In genomic region chr13:52977757-52978156, GRCm38 (mm10) we compare ENCODE assay signal across 8 mouse cellular contexts. TPM values are rescaled to one million over a fixed set of nuclear protein-coding genes. Genes with fewer than 3 reads are reported as not detected.
A peak's percentile ranks its signal among the peaks of the same experiment; 100 is the strongest.
DNase-seq lines count a peak whose midpoint lies in the region; ATAC-seq lines count a peak whose summit lies in the region.

No protein-coding gene starts in this region.

- WGBS in heart, embryonic 14.5 days, result 18% methylated on average over 4 of the region's 4 CpGs
- 14% methylated on average over 4 of the region's 4 CpGs for WGBS in hindbrain, embryonic 13.5 days
- 22% methylated on average over 4 of the region's 4 CpGs for WGBS in midbrain, embryonic 10.5 days

- peak overlapping the region; percentile 69 to 98; a peak in 3 of 4 replicates for H3K4me3 ChIP-seq in heart, embryonic 14.5 days (ENCODE audit: control insufficient read depth in 1 of 2, insufficient read depth in 1 of 2, low read depth in 1 of 2, low read length in 2 of 2)
- peak overlapping the region; percentile 86 for H3K4me3 ChIP-seq in hindbrain, embryonic 13.5 days
- peak overlapping the region; percentile 83 for H3K4me3 ChIP-seq in midbrain, embryonic 10.5 days

- H3K27ac ChIP-seq in heart, embryonic 14.5 days (replicated peaks in 1 of 2; ENCODE audit: control insufficient read depth in 1 of 2, insufficient read depth in 1 of 2, low read depth in 2 of 2, low read length in 2 of 2), result peak overlapping the region in 1 of 2 experiments; percentile 98; a peak in 2 of 4 replicates
- peak overlapping the region; percentile 98 for H3K27ac ChIP-seq in hindbrain, embryonic 13.5 days
- no peak overlapping the region for H3K27ac ChIP-seq in midbrain, embryonic 10.5 days (replicated peaks)

- H3K27me3 ChIP-seq in heart, embryonic 14.5 days (ENCODE audit: control insufficient read depth, insufficient read depth, low read length), result no peaks in the 10 kb centered on the region
- no peaks in the 10 kb centered on the region for H3K27me3 ChIP-seq in hindbrain, embryonic 13.5 days
- H3K27me3 ChIP-seq in midbrain, embryonic 10.5 days (ENCODE audit: low read depth, poor library complexity, severe bottlenecking), result peaks cover 34% of the 10 kb centered on the region

- no peak for DNase-seq in heart, adult 8-10 months (ENCODE audit: low spot score)
- DNase-seq in adipocyte (ENCODE audit: low spot score), result peak; percentile 30
- DNase-seq in midbrain, embryonic 10.5 days (ENCODE audit: low spot score), result no peak
- DNase-seq in frontal cortex, adult 2 months (ENCODE audit: extremely low spot score in 1 of 2, low spot score in 1 of 2), result no peak
- no peak for DNase-seq in lung, postnatal 4 days

- H3K9me3 ChIP-seq in heart, embryonic 14.5 days (ENCODE audit: control insufficient read depth, low read length), result no peaks in the 10 kb centered on the region
- H3K9me3 ChIP-seq in hindbrain, embryonic 13.5 days, result no peaks in the 10 kb centered on the region
- H3K9me3 ChIP-seq in midbrain, embryonic 10.5 days (replicated peaks), result no peaks in the 10 kb centered on the region

- H3K4me2 ChIP-seq in heart, embryonic 14.5 days (ENCODE audit: low read length), result peak overlapping the region; percentile 99
- peak overlapping the region; percentile 94 for H3K4me2 ChIP-seq in hindbrain, embryonic 13.5 days

- no peak for ATAC-seq in heart, embryonic 14.5 days (ENCODE audit: insufficient number of reproducible peaks, insufficient read depth, low FRiP score, low read depth)
- ATAC-seq in hindbrain, embryonic 13.5 days (ENCODE audit: low FRiP score), result no peak
- no peak for ATAC-seq in granulocyte monocyte progenitor cell, adult 5-6 weeks (replicated peaks; ENCODE audit: poor library complexity, severe bottlenecking)

- H3K9ac ChIP-seq in heart, embryonic 14.5 days (ENCODE audit: low read length), result peak overlapping the region; percentile 97
- peak overlapping the region; percentile 98 for H3K9ac ChIP-seq in hindbrain, embryonic 13.5 days

- H3K4me1 ChIP-seq in heart, embryonic 14.5 days (ENCODE audit: control insufficient read depth in 2 of 2, insufficient read depth in 2 of 2, low read length in 2 of 2), result peaks cover 21 to 54% of the 10 kb centered on the region in 2 experiments
- H3K4me1 ChIP-seq in hindbrain, embryonic 13.5 days (replicated peaks), result peaks cover 52% of the 10 kb centered on the region
- H3K4me1 ChIP-seq in midbrain, embryonic 10.5 days, result peaks cover 61% of the 10 kb centered on the region

- no peaks in the 10 kb centered on the region for H3K36me3 ChIP-seq in heart, embryonic 14.5 days (ENCODE audit: control insufficient read depth, insufficient read depth, low read length)
- H3K36me3 ChIP-seq in hindbrain, embryonic 13.5 days, result no peaks in the 10 kb centered on the region
- no peaks in the 10 kb centered on the region for H3K36me3 ChIP-seq in midbrain, embryonic 10.5 days

RNA-seq across cellular contexts. Expression of gene Nfil3, which starts 3.1 kb away (rescaled TPM):
- 41.0 and 41.2 TPM in 2 replicates for polyA plus RNA-seq in heart, embryonic 14.5 days (2014; fragmentation: Nextera tagmentation; extraction: Ambion mirVana)
- total RNA-seq in heart, adult 8-10 months (2022), result 10 to 100 TPM; 11.5 to 23.7 (median 13.9) TPM
- 52.9 and 55.6 TPM in 2 replicates for polyA plus RNA-seq in hindbrain, embryonic 13.5 days (2015; fragmentation: Nextera tagmentation; extraction: Ambion mirVana)
- polyA plus RNA-seq in midbrain, embryonic 10.5 days (2016; fragmentation: Nextera tagmentation; extraction: Ambion mirVana), result 16.3 and 16.5 TPM in 2 replicates
- 3.9 and 8.3 TPM in 2 replicates for total RNA-seq in granulocyte monocyte progenitor cell, adult 5-6 weeks (2014; fragmentation: Nextera tagmentation)
- 14.0 and 14.5 TPM in 2 replicates for total RNA-seq in granulocyte monocyte progenitor cell, adult 5-6 weeks (2017)
- polyA plus RNA-seq in frontal cortex, adult 2 months (2012; rRNA removed), result 7.5 and 10.9 TPM in 2 replicates

RNA-seq across cellular contexts. Expression of gene Auh, which starts 48.3 kb away (rescaled TPM):
- polyA plus RNA-seq in heart, embryonic 14.5 days (2014; fragmentation: Nextera tagmentation; extraction: Ambion mirVana), result 56.1 and 56.4 TPM in 2 replicates
- 100 to 1,000 TPM; 149 to 181 (median 160) TPM for total RNA-seq in heart, adult 8-10 months (2022)
- 61.8 and 64.6 TPM in 2 replicates for polyA plus RNA-seq in hindbrain, embryonic 13.5 days (2015; fragmentation: Nextera tagmentation; extraction: Ambion mirVana)
- 35.2 and 35.8 TPM in 2 replicates for polyA plus RNA-seq in midbrain, embryonic 10.5 days (2016; fragmentation: Nextera tagmentation; extraction: Ambion mirVana)
- total RNA-seq in granulocyte monocyte progenitor cell, adult 5-6 weeks (2014; fragmentation: Nextera tagmentation), result 29.2 and 35.9 TPM in 2 replicates
- 34.6 and 37.1 TPM in 2 replicates for total RNA-seq in granulocyte monocyte progenitor cell, adult 5-6 weeks (2017)
- 89.2 and 100 TPM in 2 replicates for polyA plus RNA-seq in frontal cortex, adult 2 months (2012; rRNA removed)
